Mouse (Mus musculus) urinary bladder, postnatal 36 days (tissue): Measurements from ENCODE around the gene Necab3.

Experiments
- DNase-seq, 2 experiments: peaks; one replicate each; pipeline ENCODE4 v3.0.0; 2022; ENCODE audit warnings: low spot score in 2 of 2, mixed read lengths in 1 of 2

Gene Necab3

GRCm38 (mm10) chr2:154558264-154559039 is at the start of gene Necab3:
Gene Necab3, minus strand, starts transcription at chr2:154558890.
- no peak for DNase-seq

GRCm38 (mm10) chr2:154606965-154607364 is 48.3 kb upstream of the Necab3 start:
- no peak for DNase-seq

GRCm38 (mm10) chr2:154604156-154604555 is 45.5 kb upstream of the Necab3 start:
- DNase-seq = no peak

GRCm38 (mm10) chr2:154603638-154604153 is 45.0 kb upstream of the Necab3 start, which contains the start of gene Pxmp4:
Gene Pxmp4, minus strand, starts transcription at chr2:154603708.
- DNase-seq = peak; percentile 99

- no peak for DNase-seq
These were observed 44.4 kb upstream of the Necab3 start for GRCm38 (mm10) chr2:154603007-154603637.

GRCm38 (mm10) chr2:154601324-154601723 is 42.6 kb upstream of the Necab3 start:
- DNase-seq = no peak

- DNase-seq = no peak
These were observed 41.9 kb upstream of the Necab3 start for GRCm38 (mm10) chr2:154600586-154600985.

GRCm38 (mm10) chr2:154597399-154597798 is 38.7 kb upstream of the Necab3 start:
- DNase-seq = no peak

GRCm38 (mm10) chr2:154595775-154596174 is 37.1 kb upstream of the Necab3 start:
- peak in 1 of 2 experiments; percentile 42 for DNase-seq

- no peak for DNase-seq
These were observed 34.3 kb upstream of the Necab3 start for GRCm38 (mm10) chr2:154593025-154593424.

GRCm38 (mm10) chr2:154591239-154591638 is 32.5 kb upstream of the Necab3 start:
- DNase-seq = no peak

- DNase-seq = no peak
These were observed 30.4 kb upstream of the Necab3 start for GRCm38 (mm10) chr2:154589051-154589450.

- no peak for DNase-seq
These were observed 27.7 kb upstream of the Necab3 start for GRCm38 (mm10) chr2:154586405-154586804.

- DNase-seq = no peak
These were observed 26.4 kb upstream of the Necab3 start for GRCm38 (mm10) chr2:154584931-154585601.

GRCm38 (mm10) chr2:154583906-154584872 is 25.5 kb upstream of the Necab3 start:
- DNase-seq = no peak

GRCm38 (mm10) chr2:154581421-154581820 is 22.7 kb upstream of the Necab3 start:
- no peak for DNase-seq

- peak in 1 of 2 experiments; percentile 48 for DNase-seq
These were observed 21.9 kb upstream of the Necab3 start for GRCm38 (mm10) chr2:154580586-154580985.

- no peak for DNase-seq
These were observed 19.0 kb upstream of the Necab3 start for GRCm38 (mm10) chr2:154577744-154578067.

GRCm38 (mm10) chr2:154576876-154577743 is 18.4 kb upstream of the Necab3 start:
- no peak for DNase-seq

GRCm38 (mm10) chr2:154574271-154574670 is 15.6 kb upstream of the Necab3 start:
- no peak for DNase-seq
